Mouse (Mus musculus) left cerebral cortex, postnatal 14 days (tissue): ENCODE results near the gene Ltk. TPM values are rescaled to one million over a fixed set of nuclear protein-coding genes. Genes with fewer than 3 reads are reported as not detected.

ENCODE experiments used
- DNase-seq, 2 experiments: peaks; one replicate each; pipeline ENCODE4 v3.0.0; 2021 to 2022; ENCODE audit warnings: low spot score in 2 of 2, mixed read lengths in 1 of 2
- intact Hi-C: fragments of 180-260 bp; cut with DNase I; formaldehyde crosslinking; loops from one replicate; pipeline ENCODE4 v1.15.1; 2025
- long read RNA-seq, 2 experiments: library from polyadenylated mRNA; stranded (forward); transcript quantifications; one replicate each; pipeline ENCODE4 v2.0.0; 2021
- total RNA-seq, 2 experiments: library from RNA; stranded (reverse); gene quantifications; 2 replicates each; pipeline ENCODE4 v1.2.3; 2021

Gene Ltk
- 10 to 100 TPM; 12.4 to 13.5 TPM for total RNA-seq
- long read RNA-seq, experiment 1, partial matches to known transcripts: 5 of 14 reads
- long read RNA-seq, experiment 1, other reads (novel, unspliced or antisense): 9 of 14 reads
- long read RNA-seq, experiment 2, partial matches to known transcripts: 7 of 17 reads
- long read RNA-seq, experiment 2, other reads (novel, unspliced or antisense): 9 of 17 reads

DNA sequence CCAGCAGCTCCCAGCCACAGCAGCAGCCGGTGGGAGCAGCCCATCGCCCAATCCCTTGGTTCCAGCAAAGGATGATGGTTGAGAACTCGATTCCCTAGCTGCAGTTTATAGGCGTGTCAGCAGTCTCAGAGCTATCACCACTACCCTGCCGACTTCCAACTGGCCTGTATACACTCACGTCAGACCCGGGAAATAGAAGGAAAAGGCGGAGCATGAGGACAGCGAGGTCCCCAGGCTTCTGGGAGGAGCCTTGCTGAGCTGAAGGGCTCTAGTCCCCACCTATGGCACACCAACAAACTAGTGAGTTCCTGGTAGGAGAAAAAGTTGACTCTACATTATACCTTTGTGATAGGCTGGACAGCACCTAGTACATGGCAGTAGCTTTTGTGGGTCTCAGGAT lies at the start of gene Ltk:
Gene Ltk, minus strand, starts transcription at position 181 of the 400 bp plus-strand sequence.
- intact Hi-C loops: no loop called here
- DNase-seq: no peak

DNA sequence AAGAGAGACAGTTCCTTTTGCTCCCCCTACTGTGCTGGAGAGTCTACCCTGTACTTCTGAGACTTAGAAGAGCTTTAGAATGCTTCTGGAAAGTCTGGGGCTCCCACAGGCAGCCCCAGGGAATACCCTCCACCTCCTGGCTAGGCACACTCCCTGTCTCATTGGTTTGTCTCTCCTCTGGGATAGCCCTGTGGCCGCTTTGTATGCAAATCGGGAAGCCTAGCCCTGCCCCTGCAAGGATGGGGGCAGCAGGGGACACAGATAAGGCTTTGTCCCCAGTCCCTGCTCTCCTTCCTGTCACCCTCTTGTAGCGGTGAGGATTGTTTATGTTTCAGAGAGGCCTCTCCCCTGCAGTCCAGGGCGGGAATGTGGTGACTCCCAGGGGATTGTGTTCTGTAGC lies 48.6 kb upstream of the Ltk start:
- intact Hi-C loops: no loop called here

DNA sequence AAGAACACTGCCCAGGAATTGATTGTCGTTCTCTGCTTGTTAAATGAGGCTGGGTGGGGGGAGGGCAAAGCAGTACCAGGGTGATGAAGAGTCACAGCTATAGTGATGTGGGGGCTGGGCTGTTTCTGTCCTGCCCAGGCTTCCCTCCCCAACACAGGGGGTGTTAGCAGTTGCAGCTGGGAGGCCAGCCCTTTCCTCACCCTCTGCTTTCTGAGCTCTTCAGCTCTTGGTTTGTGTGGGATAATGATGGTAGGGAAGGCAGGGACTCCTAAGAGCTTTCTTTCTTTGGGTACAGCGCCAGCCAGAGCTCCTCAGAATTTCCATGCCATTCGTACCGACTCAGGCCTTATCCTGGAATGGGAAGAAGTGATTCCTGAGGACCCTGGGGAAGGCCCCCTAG lies 48.2 kb upstream of the Ltk start:
- no peak for DNase-seq
- intact Hi-C loops: no loop called here

More for the DNA sequence above, 48.6 kb upstream of the Ltk start:
- no peak for DNase-seq

DNA sequence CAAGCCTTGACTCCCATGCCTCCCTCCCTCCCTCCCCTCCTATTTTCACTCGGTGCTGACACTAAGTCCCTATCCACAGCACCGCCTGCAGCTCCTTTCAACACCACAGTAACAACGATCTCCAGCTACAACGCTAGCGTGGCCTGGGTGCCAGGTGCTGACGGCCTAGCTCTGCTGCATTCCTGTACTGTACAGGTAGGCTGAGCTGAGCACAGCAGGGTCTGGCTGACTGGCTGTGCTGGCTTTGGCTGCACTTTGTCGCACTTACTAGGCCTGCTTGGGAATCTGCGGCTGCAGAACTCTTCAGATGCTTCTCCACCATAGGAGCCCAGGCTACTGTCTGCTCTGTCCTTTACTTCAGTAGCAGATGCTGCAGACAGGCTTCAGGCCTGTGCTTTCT lies 45.3 kb upstream of the Ltk start:
- no peak for DNase-seq

DNA sequence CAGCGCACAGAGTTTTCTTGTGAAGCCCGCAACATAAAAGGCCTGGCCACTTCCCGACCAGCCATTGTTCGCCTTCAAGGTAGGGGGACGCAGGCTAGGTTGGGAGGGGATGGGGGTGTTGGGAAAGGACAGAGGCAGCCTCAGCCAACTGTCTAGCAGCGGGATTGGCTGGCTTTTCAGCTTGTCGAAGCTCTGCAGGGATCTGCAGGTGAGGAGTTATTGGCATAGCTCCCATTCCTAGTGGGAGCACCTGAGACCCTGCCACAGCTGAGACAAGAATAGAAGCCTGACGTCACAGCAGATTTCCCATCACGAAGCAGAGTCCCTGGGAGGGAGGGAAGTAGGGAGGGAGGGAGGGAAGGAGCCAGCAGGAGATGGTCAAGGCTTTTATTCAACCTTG lies 44.5 kb upstream of the Ltk start:
- intact Hi-C loops: loop anchor here (5.0 kb wide), 1 partner anchor 38 kb away; no protein-coding TSS in a partner anchor
- peak in 1 of 2 experiments; percentile 22 for DNase-seq

More for the DNA sequence above, 45.3 kb upstream of the Ltk start:
- intact Hi-C loops: no loop called here

DNA sequence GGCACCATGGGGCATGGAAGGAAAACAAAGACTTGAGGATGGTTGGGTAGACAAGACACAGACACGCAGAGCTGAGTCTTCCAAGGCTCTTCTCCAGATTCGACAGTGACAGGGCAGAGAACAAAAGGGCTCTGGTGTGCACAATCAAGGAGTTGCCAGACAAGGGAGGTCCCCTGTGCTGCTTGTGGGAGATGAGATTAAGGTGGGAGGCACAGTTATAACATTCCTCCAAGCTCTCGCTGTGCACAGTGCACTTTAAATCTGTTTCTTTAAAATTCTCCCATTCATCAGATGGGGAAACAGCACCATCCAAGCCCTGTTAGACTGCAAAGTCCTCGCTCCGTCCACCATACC lies 44.0 kb upstream of the Ltk start:
- DNase-seq: no peak
- intact Hi-C loops: loop anchor here (5.0 kb wide), 1 partner anchor 38 kb away; no protein-coding TSS in a partner anchor

DNA sequence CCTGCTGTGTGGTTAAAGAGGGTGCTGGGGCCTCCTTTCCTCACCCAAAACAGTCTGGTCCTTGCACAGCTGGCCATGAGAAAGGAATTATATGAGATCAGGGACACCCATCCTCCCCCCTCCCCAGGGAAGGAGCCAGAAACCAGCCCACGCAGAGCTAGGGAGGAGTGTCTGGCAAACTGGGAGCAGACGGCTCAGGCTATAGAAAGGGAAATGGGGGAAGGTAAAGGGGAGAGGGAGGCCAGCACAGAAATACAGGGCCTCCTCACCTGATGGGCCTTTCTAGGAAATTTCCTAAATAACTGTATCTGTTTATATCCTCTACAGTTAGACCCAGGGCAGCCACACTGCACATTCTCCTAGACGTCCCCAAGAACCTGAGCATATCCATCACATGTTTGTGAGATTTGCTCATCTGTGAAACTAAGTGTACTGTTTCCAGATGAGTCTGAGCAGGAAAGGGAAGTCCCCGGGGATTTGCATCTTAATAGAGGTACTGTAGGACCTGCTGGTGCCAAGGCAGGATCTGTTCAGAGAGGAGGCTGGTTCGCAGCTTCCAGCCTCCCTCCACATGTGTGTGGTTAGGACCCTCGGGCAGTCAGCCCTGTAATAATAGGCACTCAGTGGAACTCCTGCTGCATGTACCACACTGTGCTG lies 43.5 kb upstream of the Ltk start:
- intact Hi-C loops: loop anchor here (5.0 kb wide), 1 partner anchor 39 kb away; no protein-coding TSS in a partner anchor
- DNase-seq: peak; percentile 56 to 64

DNA sequence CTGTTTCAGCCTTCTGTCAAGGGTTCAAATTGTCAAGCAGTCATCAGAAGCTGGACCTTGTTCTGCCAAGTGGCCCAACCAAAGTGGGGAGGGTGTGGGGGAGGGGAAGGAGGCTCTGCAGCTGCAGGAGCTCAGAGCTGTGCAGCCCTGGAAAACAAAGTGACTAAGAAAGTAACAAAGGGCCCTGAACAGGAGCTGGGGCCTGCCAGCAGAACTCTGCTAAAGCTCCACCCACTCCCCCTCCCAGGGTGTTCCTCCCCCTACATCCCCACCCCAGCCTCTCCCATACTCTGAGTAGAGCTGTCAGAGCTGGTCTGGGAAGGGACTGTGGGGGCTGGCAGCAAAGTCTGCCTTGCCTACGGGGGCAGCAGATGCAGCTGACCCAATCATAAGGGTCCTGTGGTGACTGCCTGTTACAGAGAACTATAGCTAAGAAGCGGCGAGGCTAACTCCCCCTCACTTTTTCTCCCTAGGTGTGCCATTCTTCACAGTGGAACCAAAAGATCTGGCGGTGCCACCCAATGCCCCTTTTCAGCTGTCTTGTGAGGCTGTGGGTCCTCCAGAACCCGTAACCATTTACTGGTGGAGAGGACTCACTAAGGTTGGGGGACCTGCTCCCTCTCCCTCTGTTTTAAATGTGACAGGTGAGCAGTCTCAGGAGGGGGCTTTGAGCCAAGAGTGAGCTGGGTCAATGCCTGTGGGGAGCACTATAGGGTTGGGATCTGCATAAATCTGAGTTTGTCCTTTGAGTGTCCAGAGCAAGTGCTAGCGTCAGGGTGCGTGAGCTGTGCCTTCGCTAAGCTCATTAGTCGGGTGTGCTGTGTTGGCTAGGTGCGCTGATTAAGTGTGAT lies 42.8 kb upstream of the Ltk start:
- peak in 1 of 2 experiments; percentile 21 for DNase-seq
- intact Hi-C loops: loop anchor here (5.0 kb wide), 1 partner anchor 39 kb away; no protein-coding TSS in a partner anchor

DNA sequence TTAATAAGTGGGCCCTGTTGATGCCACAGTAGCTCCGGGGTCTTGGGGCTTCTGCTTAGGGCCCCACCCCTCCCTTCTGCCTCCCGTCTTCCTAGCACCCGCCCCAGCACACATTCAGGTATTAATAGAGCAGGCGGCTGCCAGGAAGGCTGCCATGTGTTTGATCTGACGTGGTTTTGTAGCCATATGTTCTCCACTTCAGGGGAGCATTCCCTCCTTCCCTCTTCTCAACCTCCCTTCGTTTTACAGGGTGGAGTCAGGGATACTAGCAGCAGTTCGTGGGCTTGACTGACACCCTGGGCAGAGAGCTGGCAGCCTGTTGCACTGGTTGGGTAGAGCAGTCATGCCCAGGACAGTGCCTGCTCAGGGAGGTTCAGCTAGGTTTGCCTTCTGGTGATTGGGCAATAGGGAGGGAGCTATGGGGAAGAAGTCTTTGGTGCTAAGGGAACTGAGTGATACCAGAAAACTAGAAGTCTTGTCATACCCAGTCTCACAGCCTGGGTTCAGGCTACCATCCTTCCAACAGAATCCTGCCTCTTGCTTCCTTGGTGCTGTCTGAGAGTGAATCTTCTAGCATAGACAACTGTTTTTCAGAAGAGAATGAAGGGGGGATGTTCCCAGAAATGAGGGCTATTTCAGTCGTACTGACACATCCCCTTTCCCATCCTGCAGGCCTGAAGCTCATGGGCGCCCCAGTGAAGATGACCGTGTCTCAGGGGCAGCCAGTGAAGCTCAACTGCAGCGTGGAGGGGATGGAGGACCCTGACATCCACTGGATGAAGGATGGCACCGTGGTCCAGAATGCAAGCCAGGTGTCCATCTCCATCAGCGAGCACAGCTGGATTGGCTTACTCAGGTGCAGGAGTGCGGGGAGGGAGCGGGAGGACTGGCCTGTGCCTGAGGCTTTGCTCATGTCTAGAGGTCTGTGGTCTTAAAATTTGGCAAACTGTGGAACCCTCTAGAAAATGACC lies 40.9 kb upstream of the Ltk start:
- intact Hi-C loops: loop anchor here (5.0 kb wide), 1 partner anchor 41 kb away; no protein-coding TSS in a partner anchor
- peak; percentile 65 to 85 for DNase-seq

DNA sequence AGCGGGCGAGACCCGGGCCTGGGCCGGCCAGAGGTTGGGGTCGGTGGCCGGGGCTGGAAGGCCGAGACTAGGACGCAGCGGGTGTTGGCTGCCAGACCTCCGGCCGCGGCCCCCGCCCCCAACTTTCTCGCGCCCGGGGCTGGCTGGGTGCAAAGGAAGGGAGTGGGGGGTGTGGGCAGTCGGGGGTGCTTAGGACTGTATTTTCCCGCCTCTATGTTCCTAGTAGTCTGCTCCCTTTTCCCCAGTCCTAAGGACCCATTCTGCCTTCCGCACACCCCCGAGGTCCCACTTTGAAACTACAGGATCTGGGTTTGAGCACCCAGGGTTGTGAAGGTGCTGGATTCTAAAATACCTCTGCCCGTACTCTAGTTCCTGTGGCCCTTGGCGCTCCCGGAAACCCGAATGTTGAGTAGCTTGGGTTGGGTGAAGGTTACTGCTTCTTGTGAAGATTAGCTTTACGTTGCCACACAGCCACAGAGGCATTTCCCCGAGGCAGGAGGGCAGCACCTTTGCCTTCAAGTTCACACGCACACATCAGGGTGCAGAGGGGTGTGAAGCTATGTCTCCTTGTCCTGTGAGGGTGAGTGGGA lies 39.8 kb upstream of the Ltk start:
- intact Hi-C loops: loop anchor here (5.0 kb wide), 2 partner anchors 42 to 72 kb away; no protein-coding TSS in a partner anchor
- no peak for DNase-seq

DNA sequence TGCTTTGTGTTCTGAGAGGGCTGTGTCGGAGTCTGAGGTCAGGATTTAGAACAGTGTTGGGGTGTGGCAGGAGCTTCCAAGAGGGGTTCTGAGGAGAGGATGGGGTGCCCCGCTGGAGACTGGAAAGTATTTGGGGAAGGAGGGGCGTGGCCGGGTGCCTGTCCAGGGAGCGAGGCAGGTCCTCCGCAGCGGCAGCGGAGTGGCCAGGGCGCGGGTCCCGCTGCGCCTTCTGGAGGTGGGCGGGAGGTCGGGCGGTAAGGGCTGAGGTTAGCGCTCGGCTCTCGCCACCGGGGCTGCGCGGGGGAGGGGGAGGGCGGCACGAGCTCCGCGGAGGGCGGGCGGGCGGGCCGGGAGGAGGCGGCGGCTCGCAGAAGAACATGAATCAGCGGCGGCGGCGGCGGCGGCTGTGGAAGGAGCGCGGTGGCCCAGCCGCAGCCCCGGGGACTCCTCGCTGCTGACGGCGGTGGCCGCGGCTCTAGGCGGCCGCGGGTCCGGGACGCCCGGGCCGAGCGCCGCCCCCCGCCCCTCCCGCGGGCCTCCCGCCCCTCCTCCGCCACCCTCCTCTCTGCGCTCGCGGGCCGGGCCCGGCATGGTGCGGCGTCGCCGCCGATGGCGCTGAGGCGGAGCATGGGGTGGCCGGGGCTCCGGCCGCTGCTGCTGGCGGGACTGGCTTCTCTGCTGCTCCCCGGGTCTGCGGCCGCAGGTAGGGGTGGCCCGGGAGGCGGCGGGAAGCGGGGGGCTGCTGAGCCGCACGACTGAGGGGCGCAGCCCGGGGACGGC lies 39.1 kb upstream of the Ltk start:
- intact Hi-C loops: loop anchor here (5.0 kb wide), 1 partner anchor 73 kb away; no protein-coding TSS in a partner anchor
- DNase-seq: peak in 1 of 2 experiments; percentile 18

DNA sequence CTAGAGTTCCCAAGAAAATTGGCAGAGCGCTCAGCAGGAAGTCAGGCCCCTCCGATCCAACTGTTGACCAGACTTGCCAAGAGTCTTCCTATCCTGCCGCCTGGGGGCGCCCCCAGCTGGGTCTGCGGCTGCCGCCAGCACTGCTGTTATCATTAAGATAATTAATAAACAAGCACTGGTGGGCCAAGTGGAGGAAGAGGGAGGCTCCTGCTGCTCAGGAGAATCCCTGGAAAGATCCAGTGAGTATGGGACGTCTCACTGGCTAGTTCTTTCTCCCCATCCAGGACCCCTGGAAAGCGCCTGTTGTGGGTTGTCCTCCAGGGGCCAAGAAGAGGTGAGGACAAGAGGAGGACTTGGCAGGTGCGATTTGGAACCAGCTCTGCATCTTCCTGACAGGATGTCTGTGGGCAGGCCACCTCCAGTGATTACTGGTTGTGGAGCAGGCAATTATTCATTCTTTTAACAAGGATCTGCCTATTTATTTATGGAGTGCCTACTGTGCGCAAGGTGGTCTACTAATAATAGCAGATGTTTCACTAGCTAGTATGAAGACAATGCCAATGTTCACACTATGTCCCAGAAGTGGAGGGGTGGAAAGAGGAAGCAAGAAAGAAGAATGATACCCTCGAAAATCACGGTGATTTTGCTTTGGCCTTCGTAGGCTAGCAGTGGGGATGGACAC lies 38.2 kb upstream of the Ltk start:
- DNase-seq: peak in 1 of 2 experiments; percentile 41
- intact Hi-C loops: loop anchor here (5.0 kb wide), 1 partner anchor 74 kb away; no protein-coding TSS in a partner anchor

DNA sequence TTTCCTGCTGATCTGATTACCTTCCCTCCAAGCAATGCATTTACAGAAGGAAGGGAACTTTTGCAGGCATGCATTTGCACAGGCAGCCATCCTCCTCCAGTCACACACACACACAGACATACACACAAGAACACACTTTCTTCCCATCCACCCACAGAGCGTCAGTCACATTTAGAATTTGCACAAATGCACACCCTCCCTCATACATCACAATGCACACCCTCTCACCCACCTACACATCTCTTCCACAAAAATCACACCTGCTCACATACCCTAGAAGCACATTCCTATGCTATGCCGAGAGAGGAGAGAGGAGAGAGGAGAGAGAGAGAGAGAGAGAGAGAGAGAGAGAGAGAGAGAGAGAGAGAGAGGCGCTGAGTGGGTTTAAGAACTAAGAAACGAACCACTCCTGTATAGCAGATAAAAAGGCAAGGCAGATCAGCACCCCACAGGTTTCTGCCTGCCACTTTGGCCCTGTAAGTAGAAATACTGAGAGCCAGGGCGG lies 37.1 kb upstream of the Ltk start, which contains the start of gene Tyro3:
Gene Tyro3, plus strand, starts transcription at position 455 of the 505 bp plus-strand sequence.
- intact Hi-C loops: loop anchor here (5.0 kb wide), 1 partner anchor 75 kb away; no protein-coding TSS in a partner anchor
- peak; percentile 48 to 69 for DNase-seq

DNA sequence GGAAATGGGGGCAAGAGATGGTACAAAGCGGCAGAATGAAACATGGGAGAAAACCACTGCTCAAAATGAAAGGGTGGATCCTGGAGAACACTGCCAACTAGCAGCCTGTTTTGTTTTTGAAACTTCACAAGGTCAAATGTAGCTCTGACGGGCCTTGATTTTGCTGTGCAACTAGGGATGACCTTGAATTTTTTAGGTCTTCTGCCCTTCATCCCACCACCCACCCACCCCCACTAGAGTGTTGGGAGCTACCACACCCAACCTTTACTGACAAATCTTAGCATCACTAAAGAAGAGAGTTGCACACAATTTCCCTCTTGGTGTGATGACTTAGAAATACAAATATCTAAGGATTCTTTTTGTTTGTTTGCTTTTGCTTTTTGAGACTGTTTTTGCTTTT lies 29.8 kb upstream of the Ltk start:
- no peak for DNase-seq

DNA sequence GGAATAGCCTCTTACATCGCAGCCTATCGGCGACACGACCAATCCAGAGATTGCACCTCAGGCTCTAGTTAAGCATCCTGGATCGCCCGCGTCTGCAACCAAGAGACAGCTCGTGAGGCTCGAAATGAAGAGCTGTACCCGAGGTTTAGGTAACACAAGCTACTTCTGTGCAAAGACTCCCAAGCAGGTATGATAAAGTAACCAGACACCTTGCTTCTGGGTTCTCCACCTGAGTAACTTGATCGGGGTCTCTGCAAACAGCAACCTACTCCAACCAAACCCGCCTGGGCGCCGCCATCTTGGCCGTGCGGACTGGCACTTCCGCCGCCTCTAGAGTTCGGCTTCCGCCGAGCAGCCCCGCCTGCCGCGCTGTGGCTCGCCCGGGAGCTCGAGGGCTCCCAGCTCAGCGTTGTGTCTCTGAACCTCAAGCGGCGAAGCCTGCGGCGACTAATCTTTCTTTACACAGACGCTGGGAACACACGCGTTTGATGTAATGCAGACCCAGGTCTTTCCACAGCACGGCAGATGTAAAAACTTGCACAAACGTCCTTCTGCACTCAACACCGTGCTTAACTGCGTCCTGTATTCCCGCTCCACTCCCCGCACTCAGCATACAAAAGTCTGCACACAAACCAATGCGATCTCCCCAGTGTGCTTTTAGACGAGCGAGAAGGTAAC lies 27.1 kb upstream of the Ltk start, which contains the start of gene Rpap1:
Gene Rpap1, minus strand, starts transcription at position 332 of the 678 bp plus-strand sequence.
- peak; percentile 76 to 86 for DNase-seq
- intact Hi-C loops: no loop called here

More for the DNA sequence above, 29.8 kb upstream of the Ltk start:
- intact Hi-C loops: no loop called here

DNA sequence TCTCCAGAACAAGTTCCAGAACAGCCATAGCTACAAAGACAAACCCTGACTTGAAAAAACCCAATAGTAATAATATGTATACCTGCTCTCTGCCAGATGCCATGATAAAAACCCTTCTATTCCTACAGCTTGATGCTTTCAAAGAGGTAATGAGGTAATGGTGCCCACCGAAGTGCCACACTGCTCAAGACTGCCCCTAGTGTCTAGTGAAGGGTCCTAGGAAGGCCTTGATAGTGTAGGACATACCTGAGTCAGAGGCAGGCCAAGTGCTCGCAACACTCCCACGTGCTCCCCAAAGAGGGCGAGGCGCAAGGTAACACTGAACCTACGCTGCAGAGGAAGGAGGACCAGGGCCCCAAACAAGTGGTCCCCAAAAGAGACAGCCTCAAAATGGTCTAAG lies 7.0 kb upstream of the Ltk start:
- intact Hi-C loops: no loop called here

More for the DNA sequence above, 7.0 kb upstream of the Ltk start:
- DNase-seq: no peak
